Mouse (Mus musculus) gonadal fat pad, adult 2 months (tissue): ENCODE measurements around the gene Tmem51. TPM values are rescaled to one million over a fixed set of nuclear protein-coding genes. Genes with fewer than 3 reads are reported as not detected.

ENCODE experiments used
- DNase-seq: peaks from one replicate; pipeline ENCODE4 v3.0.0-alpha.2; 2012; ENCODE audit warnings: low read depth
- polyA plus RNA-seq: library from polyadenylated mRNA; depleted of rRNA; stranded (reverse); fragments of >200 nt; gene quantifications from 2 replicates; pipeline ENCODE4 v1.2.3, GENCODE M21; 2012; rRNA removed

Gene Tmem51
- 79.5 and 98.3 TPM in 2 replicates for polyA plus RNA-seq

GRCm38 (mm10) chr4:142084131-142084899 is at the start of gene Tmem51:
Gene Tmem51, minus strand, starts transcription at chr4:142084304.
- no peak for DNase-seq

DNA sequence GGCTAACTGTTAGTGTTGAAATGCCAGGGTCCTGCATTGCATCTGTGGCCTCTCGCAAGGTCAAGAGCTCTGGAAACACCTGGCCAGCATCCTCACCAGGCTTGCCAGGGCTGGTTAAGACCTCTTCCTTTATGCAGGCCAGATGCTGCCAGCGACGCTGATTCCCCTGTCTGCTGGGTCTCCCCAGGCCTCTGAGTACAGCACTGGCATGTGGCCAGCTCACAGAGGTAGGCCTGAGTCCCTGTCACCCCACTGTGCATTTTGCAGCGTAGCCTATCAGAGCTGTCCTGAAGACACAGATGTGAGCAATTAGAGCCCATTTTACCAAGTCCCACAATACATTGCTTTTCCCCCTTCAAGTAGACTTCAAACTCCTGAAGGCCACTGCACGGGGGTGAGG is 46.1 kb upstream of the Tmem51 start:
- DNase-seq, result no peak

DNA sequence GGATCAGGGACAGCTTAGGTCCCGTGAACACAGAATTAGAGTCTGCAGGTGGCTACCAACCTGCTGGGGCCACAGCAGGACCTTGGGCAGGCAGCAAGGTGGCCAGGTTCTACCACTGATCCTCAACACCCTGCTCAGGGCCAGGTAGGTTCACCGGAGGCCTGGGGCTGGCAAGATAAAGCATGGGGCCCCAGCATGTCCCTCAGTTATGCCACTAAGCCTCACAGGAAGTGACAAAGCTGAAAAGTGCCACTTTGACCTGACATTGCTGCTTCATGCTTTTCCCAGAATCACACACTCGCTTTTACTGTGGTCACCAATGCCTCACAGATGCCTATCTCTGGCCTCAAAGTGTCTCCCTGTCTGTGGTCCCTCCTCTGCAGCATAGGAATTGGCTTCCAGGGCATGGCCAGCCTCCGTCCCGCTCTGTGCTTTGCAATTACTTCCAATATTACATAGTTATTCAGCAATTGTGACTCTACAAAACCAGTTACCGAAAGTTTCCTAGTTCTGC is 43.2 kb upstream of the Tmem51 start:
- no peak for DNase-seq

GRCm38 (mm10) chr4:142126641-142127274 is 42.7 kb upstream of the Tmem51 start:
- DNase-seq, result no peak

- DNase-seq, result no peak
These were observed 37.1 kb upstream of the Tmem51 start for GRCm38 (mm10) chr4:142121164-142121563.

- no peak for DNase-seq
These were observed 34.4 kb upstream of the Tmem51 start for GRCm38 (mm10) chr4:142118522-142118921.

- DNase-seq, result no peak
These were observed 33.9 kb upstream of the Tmem51 start for GRCm38 (mm10) chr4:142117993-142118392.

DNA sequence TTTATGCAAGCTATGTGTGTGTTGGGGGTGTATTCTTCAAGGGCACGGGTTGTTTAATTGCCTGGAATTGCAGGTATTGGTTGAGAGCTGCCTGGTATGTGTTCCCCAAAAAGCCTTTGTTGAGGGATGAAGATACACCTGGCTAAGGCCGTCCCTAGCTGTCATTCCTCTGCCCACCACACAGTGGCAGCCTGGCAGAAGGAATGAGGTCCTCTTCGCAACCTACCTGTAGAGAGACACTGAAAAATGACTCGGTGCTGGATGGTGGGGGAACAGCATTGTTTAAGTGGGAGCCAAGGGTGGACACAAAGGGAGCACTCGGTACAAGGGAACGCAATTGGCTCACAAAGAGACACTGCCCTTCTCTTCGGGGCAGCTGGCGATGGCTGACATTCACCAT is 29.2 kb upstream of the Tmem51 start:
- no peak for DNase-seq

DNA sequence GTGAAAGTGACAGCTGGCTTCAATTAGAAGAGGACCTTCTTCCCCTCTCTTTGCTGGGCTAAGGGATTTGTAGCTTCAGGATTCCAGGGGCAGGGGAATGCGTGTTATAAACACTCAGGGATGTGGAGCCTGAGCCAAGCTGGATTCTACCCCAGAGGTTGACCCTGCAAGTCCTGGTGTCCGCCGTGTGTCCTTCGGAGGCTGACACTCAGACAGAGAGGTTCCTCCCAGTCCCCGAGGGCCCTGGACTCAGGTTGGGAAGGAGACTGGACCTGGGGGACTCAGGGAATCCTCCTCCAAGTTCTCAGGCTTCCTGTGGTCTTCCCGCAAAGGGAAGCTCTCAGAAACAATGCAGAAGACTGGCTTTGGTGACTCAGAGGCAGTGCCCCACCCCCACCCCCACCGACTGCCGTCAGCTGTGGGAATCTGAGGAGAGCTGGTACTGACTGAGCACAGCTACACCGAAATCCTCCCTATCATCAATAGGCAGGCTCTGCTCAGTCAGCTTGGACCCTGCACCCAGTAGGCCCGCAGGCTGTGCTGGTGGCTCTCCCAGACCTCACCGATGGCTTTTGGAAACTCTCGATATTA is 19.1 kb upstream of the Tmem51 start:
- DNase-seq, result no peak

DNA sequence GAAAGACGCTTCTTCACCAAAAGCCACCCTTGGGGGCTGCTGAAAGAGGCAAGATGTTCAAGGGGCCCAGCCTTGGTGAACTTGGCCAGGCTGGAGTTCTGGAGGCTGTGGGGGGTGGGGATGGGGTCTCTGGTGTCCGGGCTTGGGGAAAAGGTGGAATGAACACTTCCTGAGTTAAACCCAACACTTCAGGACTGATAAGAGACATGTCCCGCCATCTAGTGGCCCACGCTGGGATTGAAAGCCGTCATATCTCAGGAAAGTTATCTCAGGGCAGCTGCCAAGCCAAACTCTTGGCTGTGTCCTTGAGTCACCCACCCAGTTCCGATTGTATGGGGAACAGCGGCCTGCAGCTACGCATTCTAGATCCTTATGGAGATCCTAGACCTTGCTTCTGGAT is 14.2 kb upstream of the Tmem51 start:
- no peak for DNase-seq

DNA sequence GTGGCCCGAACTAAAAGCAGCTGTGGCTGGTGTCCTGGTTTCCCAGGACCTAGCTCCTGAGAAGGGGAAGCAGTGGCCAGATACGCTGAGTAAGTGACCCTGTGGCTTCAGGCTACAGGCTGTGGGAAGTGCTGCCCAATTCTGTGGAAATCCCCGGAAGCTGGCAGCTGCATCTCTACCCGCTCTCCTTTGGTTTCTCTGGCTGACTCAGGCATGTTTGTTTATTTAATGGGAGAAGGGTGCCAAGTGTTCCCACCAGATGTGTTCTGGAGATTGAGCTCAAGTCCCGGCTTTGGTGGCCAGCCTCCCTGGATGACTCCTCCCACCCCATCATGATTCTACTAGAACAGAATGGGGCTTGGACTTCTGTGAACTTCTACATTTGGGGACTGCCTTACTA is 13.8 kb upstream of the Tmem51 start:
- no peak for DNase-seq

GRCm38 (mm10) chr4:142095513-142096241 is 11.6 kb upstream of the Tmem51 start:
- DNase-seq, result no peak

DNA sequence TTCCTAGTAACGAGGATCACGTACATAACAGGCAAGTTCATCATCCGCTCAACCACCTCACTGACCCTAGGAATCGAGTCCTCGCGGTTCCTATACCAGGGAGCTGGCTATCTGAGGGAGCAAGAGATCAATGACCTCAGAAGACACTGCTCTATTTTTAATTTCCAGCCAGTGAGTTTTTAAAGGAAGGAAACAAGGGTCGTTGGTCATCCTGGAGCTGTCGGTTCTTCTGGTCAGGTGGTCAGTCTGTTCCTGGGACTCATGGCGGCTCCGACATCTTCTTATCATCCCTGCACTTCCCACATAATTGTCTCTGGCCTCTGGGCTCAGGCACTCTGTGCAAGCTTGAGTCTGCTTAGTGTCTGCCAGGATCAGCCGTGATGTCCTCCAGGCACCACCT is 10.3 kb upstream of the Tmem51 start:
- no peak for DNase-seq

DNA sequence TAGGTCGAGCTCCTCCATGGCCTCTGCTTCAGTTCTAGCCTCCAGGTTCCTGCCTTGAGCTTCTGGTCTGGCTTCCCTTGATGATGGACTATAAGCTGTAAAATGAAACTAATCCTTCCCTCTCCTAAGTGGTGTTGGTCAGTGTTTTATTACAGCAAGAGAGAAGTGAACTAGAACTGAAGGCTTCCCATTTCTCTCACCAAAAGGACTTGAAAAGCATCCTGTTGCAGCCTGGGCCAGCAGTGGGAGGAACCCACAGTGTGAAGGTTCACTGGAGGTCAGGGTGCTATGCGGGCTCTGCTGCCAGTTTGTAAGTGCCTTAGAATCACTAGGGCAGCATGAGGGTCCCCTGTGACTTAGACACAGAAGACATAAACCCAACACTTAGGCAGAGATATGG is 7.0 kb upstream of the Tmem51 start:
- no peak for DNase-seq

DNA sequence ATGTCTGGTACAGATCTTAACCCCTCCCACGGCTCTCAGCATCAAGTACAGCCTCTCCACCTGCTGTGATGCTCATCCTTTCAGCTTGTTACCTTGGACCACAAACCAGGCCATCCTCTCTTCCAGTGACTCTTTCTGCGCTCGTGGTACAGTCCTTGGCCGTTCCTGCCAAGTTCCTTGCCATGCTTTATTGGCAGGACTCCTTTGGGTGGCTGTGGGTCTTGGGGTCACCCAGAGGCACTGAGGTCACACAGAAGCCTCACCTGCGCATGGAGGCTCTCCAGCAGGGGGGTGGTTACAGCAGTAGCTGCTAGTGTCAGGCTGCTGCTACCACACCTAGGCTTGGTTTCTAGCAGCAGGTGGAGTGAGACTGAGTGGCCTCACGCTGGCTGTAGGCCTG is 5.9 kb upstream of the Tmem51 start:
- no peak for DNase-seq

DNA sequence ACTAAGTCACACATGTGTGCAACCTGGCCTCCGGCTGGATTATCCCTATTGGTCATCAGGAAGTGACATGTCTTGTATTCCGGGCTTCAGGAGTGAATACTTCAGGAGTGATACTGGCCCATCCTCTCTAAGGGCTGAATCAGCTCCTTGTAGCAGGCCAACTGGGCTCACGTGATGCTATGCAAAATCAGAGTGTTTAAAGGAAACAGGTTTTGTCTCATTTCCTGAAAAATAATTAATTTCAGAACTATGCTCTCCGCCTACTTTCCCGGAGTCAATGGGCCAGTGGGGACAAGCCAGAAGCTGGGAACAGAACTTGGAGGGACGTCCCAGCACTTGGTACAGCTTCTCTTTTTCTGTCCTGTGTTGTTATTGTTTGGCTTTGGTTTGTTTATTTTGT is 4.7 kb upstream of the Tmem51 start:
- DNase-seq, result no peak

DNA sequence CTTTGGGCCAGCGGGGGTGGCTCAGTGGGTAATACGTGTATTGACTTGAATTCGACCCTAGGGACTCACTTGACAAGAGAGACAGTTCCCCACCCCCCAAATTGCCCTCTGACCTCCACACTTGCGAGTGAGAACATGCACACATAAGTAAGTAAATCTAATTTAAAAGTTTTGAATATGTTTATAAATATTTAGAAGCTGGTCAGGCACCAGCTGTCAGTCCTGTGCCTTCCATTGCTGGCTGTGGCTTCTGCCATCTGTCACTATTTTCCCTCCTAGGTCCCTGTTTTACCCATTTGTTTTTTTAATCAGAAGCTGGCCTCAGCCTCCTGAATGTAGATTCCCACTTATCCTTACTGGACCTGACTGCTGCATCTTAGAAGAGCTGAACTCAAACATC is 4.3 kb upstream of the Tmem51 start:
- DNase-seq, result no peak

DNA sequence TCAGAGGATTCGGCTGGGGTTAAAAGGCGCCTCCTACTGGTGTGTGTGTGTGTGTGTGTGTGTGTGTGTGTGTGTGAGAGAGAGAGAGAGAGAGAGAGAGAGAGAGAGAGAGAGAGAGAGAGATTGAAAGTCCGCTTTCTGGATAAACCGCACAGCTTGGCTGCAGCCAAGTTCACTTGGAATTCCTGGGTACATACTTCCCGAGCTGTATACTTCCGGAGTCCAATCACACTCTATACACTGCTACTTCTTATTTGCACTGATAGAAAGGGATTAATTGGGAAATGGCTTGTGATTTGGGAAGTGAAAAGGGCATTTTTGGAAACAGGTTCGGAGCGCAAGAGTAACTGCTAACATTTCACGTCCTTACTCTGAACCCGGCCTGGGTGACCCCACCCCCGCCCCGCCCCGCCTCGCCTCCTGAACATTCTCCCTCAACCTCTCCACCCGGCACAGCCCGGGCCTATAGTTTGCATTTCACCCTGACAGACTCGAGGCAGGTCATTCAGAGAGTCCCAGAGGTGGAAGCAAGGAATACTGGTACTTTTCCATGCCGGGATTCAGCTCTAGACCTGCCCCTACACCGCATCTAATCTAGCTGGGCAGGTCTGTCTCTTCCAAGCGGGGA is 946 bp upstream of the Tmem51 start:
- no peak for DNase-seq

- DNase-seq, result no peak
These were observed 358 bp downstream of the Tmem51 start for GRCm38 (mm10) chr4:142083762-142084130.

DNA sequence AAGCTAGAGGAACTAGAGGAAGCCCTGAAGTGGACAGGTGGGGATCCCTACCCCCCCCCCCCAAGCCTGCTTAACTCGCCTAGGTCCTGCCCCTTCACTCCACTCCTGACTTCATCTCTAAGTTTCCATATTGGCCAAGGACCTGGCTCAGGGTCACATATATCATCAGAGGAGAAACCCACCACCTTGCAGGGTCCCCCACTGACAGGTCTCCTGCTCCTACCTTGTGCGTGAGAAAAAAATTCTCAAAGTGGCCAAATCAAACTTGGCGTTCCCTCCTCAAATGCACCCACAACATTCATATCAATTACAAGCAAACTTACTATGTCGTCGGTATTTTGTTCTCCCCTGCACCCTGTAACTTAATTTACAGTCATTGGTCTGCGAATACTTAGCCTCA is 911 bp downstream of the Tmem51 start:
- no peak for DNase-seq

DNA sequence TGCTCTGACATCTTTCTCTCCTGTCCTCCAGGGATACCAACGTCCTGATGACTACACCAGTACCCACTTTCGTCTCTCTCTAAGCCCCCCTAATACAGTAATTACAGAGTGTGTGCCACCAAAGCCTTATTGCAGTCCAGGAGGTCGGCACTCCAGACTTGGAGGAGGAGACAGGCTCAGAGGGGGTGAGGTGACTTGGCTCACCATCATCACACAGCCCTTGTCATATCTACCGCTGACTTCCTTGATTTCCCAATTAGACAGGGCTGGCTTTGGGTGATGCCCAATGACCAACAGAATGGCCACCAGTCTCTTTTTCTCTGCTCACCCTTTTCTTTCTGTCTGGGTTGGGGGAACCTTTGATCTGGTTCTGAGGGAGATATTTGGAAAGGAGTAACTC is 1.4 kb downstream of the Tmem51 start:
- no peak for DNase-seq
